In genomic region chr9:35453311-35453710, GRCm38 (mm10) we compare ENCODE assay signal across 21 mouse cellular contexts. TPM values are rescaled to one million over a fixed set of nuclear protein-coding genes. Genes with fewer than 3 reads are reported as not detected.
DNase-seq lines count a peak whose midpoint lies in the region; ATAC-seq and TF ChIP-seq lines count a peak whose summit lies in the region.
"Had no signal": no experiment of that assay in that cellular context is flagged by ENCODE, and none has a peak within 500 bp of the region (broad histone marks: within the 10 kb centered on the region; RNA-seq: fewer than 3 reads in every experiment).

No protein-coding gene starts in this region.

- no peaks in the 10 kb centered on the region for H3K27me3 ChIP-seq in forebrain, postnatal 0 days (ENCODE audit: insufficient read depth, low read length)
- H3K27me3 ChIP-seq in forebrain, embryonic 13.5 days = no peaks in the 10 kb centered on the region
- no peaks in the 10 kb centered on the region for H3K27me3 ChIP-seq in Patski
- no peaks in the 10 kb centered on the region for H3K27me3 ChIP-seq in limb, embryonic 13.5 days
- H3K27me3 ChIP-seq in hindbrain, embryonic 10.5 days (ENCODE audit: insufficient read depth, poor library complexity, severe bottlenecking) = 0 out of 2 replicates have a peak, but pooled peaks cover 12% of the 10 kb centered on the region
- H3K27me3 ChIP-seq: hindbrain, embryonic 15.5 days; intestine, embryonic 15.5 days; neural tube, embryonic 13.5 days; stomach, embryonic 15.5 days had no signal

- TF ChIP-seq CTCF in forebrain, postnatal 0 days (IDR thresholded peaks at IDR 0.05; ENCODE audit: low read depth) = no peak
- no peak for TF ChIP-seq CTCF in Patski (IDR thresholded peaks at IDR 0.05)

- 54% methylated on average over 6 of the region's 6 CpGs for WGBS in forebrain, postnatal 0 days
- 66% methylated on average over 6 of the region's 6 CpGs for WGBS in forebrain, embryonic 13.5 days
- 15% methylated on average over 6 of the region's 6 CpGs for WGBS in limb, embryonic 13.5 days
- WGBS in hindbrain, embryonic 10.5 days = 72% methylated on average over 6 of the region's 6 CpGs

- no peak overlapping the region for H3K4me3 ChIP-seq in forebrain, postnatal 0 days (ENCODE audit: low read depth, low read length)
- H3K4me3 ChIP-seq in forebrain, embryonic 13.5 days = no peak overlapping the region
- no peak overlapping the region for H3K4me3 ChIP-seq in limb, embryonic 13.5 days
- H3K4me3 ChIP-seq in hindbrain, embryonic 10.5 days = no peak overlapping the region
- H3K4me3 ChIP-seq: hindbrain, embryonic 15.5 days; intestine, embryonic 15.5 days; midbrain, embryonic 10.5 days; myocyte; neural tube, embryonic 13.5 days; stomach, embryonic 15.5 days had no signal

- H3K9ac ChIP-seq in forebrain, postnatal 0 days = no peak overlapping the region
- no peak overlapping the region for H3K9ac ChIP-seq in forebrain, embryonic 13.5 days
- no peak overlapping the region for H3K9ac ChIP-seq in limb, embryonic 13.5 days
- H3K9ac ChIP-seq: hindbrain, embryonic 15.5 days; intestine, embryonic 15.5 days; neural tube, embryonic 13.5 days; stomach, embryonic 15.5 days had no signal

- H3K27ac ChIP-seq in forebrain, postnatal 0 days (ENCODE audit: low read depth, low read length) = peak overlapping the region; percentile 10; the same call in 1 of the 2 replicates
- H3K27ac ChIP-seq in forebrain, embryonic 13.5 days = no peak overlapping the region
- peak overlapping the region; percentile 67 for H3K27ac ChIP-seq in limb, embryonic 13.5 days
- H3K27ac ChIP-seq in hindbrain, embryonic 10.5 days = no peak overlapping the region
- H3K27ac ChIP-seq: hindbrain, embryonic 15.5 days; intestine, embryonic 15.5 days; midbrain, embryonic 10.5 days; neural tube, embryonic 13.5 days; stomach, embryonic 15.5 days had no signal

- H3K4me1 ChIP-seq in forebrain, postnatal 0 days (ENCODE audit: insufficient read depth) = no peaks in the 10 kb centered on the region
- no peaks in the 10 kb centered on the region for H3K4me1 ChIP-seq in forebrain, embryonic 13.5 days
- H3K4me1 ChIP-seq in limb, embryonic 13.5 days = peaks cover 32% of the 10 kb centered on the region
- no peaks in the 10 kb centered on the region for H3K4me1 ChIP-seq in hindbrain, embryonic 10.5 days (replicated peaks)
- H3K4me1 ChIP-seq: hindbrain, embryonic 15.5 days; intestine, embryonic 15.5 days; neural tube, embryonic 13.5 days; stomach, embryonic 15.5 days had no signal

- CTCF ChIA-PET in Patski (lab: Charles Lee) = interaction anchor here (1.8 kb wide), 1 partner anchor 19 kb away, joined by 4 read pairs; no protein-coding TSS in a partner anchor

- H3K36me3 ChIP-seq in forebrain, postnatal 0 days (ENCODE audit: insufficient read depth) = peaks cover 46% of the 10 kb centered on the region
- H3K36me3 ChIP-seq in forebrain, embryonic 13.5 days (ENCODE audit: poor library complexity, severe bottlenecking) = peaks cover 66% of the 10 kb centered on the region
- peaks cover 71% of the 10 kb centered on the region for H3K36me3 ChIP-seq in limb, embryonic 13.5 days
- H3K36me3 ChIP-seq in hindbrain, embryonic 10.5 days = peaks cover 80% of the 10 kb centered on the region

- POLR2A ChIA-PET in Patski (lab: Charles Lee) = no interaction called here

- peak; percentile 65 for ATAC-seq in forebrain, postnatal 0 days
- ATAC-seq in forebrain, embryonic 13.5 days = no peak
- peak; percentile 39 for ATAC-seq in Patski
- peak; percentile 53; the same call in 1 of the 2 replicates for ATAC-seq in limb, embryonic 13.5 days (ENCODE audit: low FRiP score, low read depth)
- ATAC-seq: intestine, embryonic 15.5 days; midbrain, embryonic 16.5 days had no signal

- no peak overlapping the region for H3K4me2 ChIP-seq in forebrain, postnatal 0 days (ENCODE audit: low read depth)
- H3K4me2 ChIP-seq in forebrain, embryonic 13.5 days = no peak overlapping the region
- no peak overlapping the region for H3K4me2 ChIP-seq in limb, embryonic 13.5 days (replicated peaks)
- H3K4me2 ChIP-seq: hindbrain, embryonic 15.5 days; intestine, embryonic 15.5 days; neural tube, embryonic 13.5 days; stomach, embryonic 15.5 days had no signal

- in situ Hi-C loops in Patski (cut with MboI; ENCODE audit: low pct_unique_long_range_greater_than_20kb) = no loop called here

- DNase-seq in forebrain, postnatal 0 days = no peak
- peak; percentile 55 for DNase-seq in 3T3-L1 (ENCODE audit: low read depth, low spot score)
- DNase-seq in Patski (ENCODE audit: low read depth, low spot score) = no peak
- DNase-seq in gastrocnemius, adult 8-10 months (ENCODE audit: low spot score in 2 of 2) = no peak
- DNase-seq in hindbrain, embryonic 10.5 days (ENCODE audit: low spot score) = no peak
- DNase-seq: cerebellum, adult 11 months; cerebellum, adult 9-11 months; gastrocnemius, postnatal 25 days; kidney, postnatal 36 days; layer of hippocampus, postnatal 36 days; lung, postnatal 10 days; thymus, postnatal 36 days had no signal

- no peaks in the 10 kb centered on the region for H3K9me3 ChIP-seq in forebrain, postnatal 0 days (ENCODE audit: low read length)
- no peaks in the 10 kb centered on the region for H3K9me3 ChIP-seq in forebrain, embryonic 13.5 days (replicated peaks)
- no peaks in the 10 kb centered on the region for H3K9me3 ChIP-seq in limb, embryonic 13.5 days
- no peaks in the 10 kb centered on the region for H3K9me3 ChIP-seq in hindbrain, embryonic 10.5 days
- H3K9me3 ChIP-seq: hindbrain, embryonic 15.5 days; intestine, embryonic 15.5 days; midbrain, embryonic 10.5 days; neural tube, embryonic 13.5 days; stomach, embryonic 15.5 days had no signal

RNA-seq across cellular contexts. Expression of gene Cdon, which starts 32.4 kb away (rescaled TPM):
- total RNA-seq in forebrain, postnatal 0 days (2014; rRNA removed) = 9.6 and 13.7 TPM in 2 replicates
- 0.94 and 1.3 TPM in 2 replicates for polyA plus RNA-seq in forebrain, postnatal 0 days (2015; fragmentation: Nextera tagmentation; extraction: Ambion mirVana)
- 20.7 and 22.1 TPM in 2 replicates for polyA plus RNA-seq in forebrain, embryonic 13.5 days (2015; fragmentation: Nextera tagmentation; extraction: Ambion mirVana)
- 35.7 TPM for polyA plus RNA-seq in Patski (2021)
- 37.0 and 37.6 TPM in 2 replicates for polyA plus RNA-seq in limb, embryonic 13.5 days (2015; fragmentation: Nextera tagmentation; extraction: Ambion mirVana)
- total RNA-seq in gastrocnemius, adult 8-10 months (2022) = 10 to 100 TPM; 12.1 to 14.2 (median 13.1) TPM
- 11.7 and 15.4 TPM in 2 replicates for polyA plus RNA-seq in hindbrain, embryonic 10.5 days (2016; fragmentation: Nextera tagmentation; extraction: Ambion mirVana)

Comparison
In these comparisons a context has a peak if more than half of its experiments do, and no peak if none do; other contexts are left out.
1. H3K27ac ChIP-seq: peak in forebrain, postnatal 0 days (single experiment) and limb, embryonic 13.5 days (single experiment); none in forebrain, embryonic 13.5 days (single experiment) and hindbrain, embryonic 10.5 days (single experiment).